Mouse (Mus musculus) embryonic fibroblast, embryonic 13.5 days (primary cell): ENCODE measurements around the gene Lyrm1.

Experiments
- CTCF ChIP-seq: IDR thresholded peaks from 2 replicates; pipeline ENCODE4 v1.5.1; 2011; ENCODE audit warnings: mild to moderate bottlenecking, control low read depth, low read length, moderate library complexity, borderline replicate concordance; ENCODE audit not compliant: insufficient read depth
- POLR2A ChIP-seq: IDR thresholded peaks from 2 replicates; pipeline ENCODE4 v1.6.1; 2011; ENCODE audit warnings: low read depth, mild to moderate bottlenecking, control low read depth, low read length, moderate library complexity

DNA sequence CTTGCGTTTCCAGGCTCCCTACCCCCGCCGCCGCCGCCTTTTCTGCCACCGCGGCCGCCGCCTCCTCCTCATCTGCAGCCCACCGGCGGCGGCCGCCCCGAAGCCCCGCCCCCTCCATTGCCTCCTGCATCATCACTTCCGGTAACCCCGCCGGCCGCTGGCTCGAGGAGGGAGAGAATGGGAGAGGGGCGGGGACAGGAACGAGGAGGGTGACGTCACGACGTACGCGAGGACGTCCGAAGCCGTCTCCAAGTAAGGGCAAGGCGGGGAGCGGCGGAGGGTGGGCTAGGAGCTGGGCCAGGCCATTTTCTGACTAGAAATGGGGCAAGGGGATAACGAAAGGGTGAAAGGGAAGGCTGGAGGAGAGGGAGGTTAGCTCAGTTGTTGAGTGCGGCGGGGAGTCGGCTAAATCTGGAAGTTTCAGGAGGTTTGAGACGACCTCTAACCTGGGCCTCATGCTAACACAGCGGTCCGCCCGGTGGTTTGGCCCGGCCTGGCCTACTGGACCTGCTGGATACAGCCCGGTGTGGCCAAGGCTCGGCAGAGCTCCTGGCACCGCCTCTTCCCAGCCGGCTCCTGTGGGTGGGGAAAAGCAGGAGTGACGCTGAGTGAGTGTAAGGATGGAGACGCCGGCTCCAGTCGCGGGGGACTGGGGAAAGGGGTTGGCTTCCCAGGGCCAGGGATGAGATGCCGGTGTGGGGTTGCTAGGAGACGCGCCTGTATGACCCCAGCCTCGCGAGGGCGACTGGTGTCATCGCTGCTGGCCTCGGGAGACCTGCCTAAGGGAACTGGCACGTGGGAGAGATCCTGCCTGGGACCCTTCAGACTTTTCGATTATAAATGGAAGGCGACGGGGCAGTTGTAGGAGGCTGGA, at the start of gene Lyrm1, which contains the start of gene Dcun1d3:
- peak; percentile 80 for TF ChIP-seq POLR2A
- no peak for TF ChIP-seq CTCF
